Mouse (Mus musculus) cortical plate, adult 2 months (tissue): Measurements from ENCODE around the gene Ifna6.
"Not testable (repeated sequence)": the region's sequence is repeated elsewhere in the genome, so short reads cannot be mapped to it uniquely, and the experiment has no call there.

Source experiments
- CTCF ChIP-seq: fragments of 200-500 bp; IDR thresholded peaks from 2 replicates; pipeline ENCODE4 v1.5.1; 2011; ENCODE audit warnings: mild to moderate bottlenecking, control low read depth, low read length; ENCODE audit not compliant: insufficient read depth; ENCODE audit errors: extremely low read depth
- POLR2A ChIP-seq: fragments of 200-500 bp; IDR thresholded peaks from 2 replicates; pipeline ENCODE4 v1.6.1; 2011; ENCODE audit warnings: mild to moderate bottlenecking, low read length, control low read depth; ENCODE audit not compliant: insufficient read depth; ENCODE audit errors: extremely low read depth

- TF ChIP-seq CTCF, POLR2A: not testable (repeated sequence)
Measured at GRCm38 (mm10) chr4:88779550-88779949, 47.7 kb upstream of the Ifna6 start, which contains the start of gene Gm13272.
